Mouse (Mus musculus) right cerebral cortex, postnatal 25 days (tissue): ENCODE measurements around the gene Med14.

ENCODE experiments used
- DNase-seq: peaks from one replicate; pipeline ENCODE4 v3.0.0; 2022

Gene Med14

GRCm38 (mm10) chrX:12653879-12654278 lies 108.0 kb downstream of the Med14 start:
- no peak for DNase-seq

- DNase-seq = no peak
Observed at GRCm38 (mm10) chrX:12651906-12652305, 110.0 kb downstream of the Med14 start.

- no peak for DNase-seq
Observed at GRCm38 (mm10) chrX:12645531-12646304, 116.2 kb downstream of the Med14 start.

GRCm38 (mm10) chrX:12644976-12645375 lies 116.9 kb downstream of the Med14 start:
- DNase-seq = no peak
